ENCODE assay signal across 17 mouse cellular contexts in the genomic region with DNA sequence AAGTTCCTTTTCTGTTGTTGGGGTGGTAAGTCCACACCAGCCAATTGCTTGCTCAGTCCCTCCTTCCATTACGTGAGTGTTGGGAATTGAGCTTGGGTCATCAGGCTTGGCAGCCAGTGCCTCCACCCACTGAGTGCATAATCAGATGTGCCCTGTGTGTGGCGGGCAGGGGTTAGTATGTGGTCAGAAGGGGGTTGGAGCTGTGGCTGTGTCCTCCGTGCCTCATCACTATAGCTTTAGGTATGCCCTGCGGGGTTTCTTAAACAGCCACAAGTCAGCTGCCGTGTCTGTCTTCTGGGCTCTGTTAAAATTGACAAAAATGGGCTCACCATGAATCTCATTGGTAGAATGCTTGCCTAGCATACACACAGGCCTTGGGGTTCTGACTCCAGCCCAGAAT. TPM values are rescaled to one million over a fixed set of nuclear protein-coding genes. Genes with fewer than 3 reads are reported as not detected.
DNase-seq lines count a peak whose midpoint lies in the region; ATAC-seq and TF ChIP-seq lines count a peak whose summit lies in the region.
"Had no signal": no experiment of that assay in that cellular context is flagged by ENCODE, and none has a peak within 500 bp of the region (broad histone marks: within the 10 kb centered on the region; RNA-seq: fewer than 3 reads in every experiment).

No protein-coding gene starts in this region.

- no peaks in the 10 kb centered on the region for H3K79me3 ChIP-seq in C2C12 (ENCODE audit: low read depth)

- peak overlapping the region; percentile 18 for H3K4me2 ChIP-seq in myocyte (ENCODE audit: low read depth)
- H3K4me2 ChIP-seq: embryonic facial prominence, embryonic 12.5 days; forebrain, embryonic 13.5 days; forebrain, embryonic 15.5 days had no signal

- no peak for TF ChIP-seq POLR2A in heart, adult 2 months (IDR thresholded peaks at IDR 0.05; ENCODE audit: insufficient read depth, low read depth, low read length)
- no peak for TF ChIP-seq POLR2A in myocyte (IDR thresholded peaks at IDR 0.05; ENCODE audit: insufficient read length, low read depth)

- peak; percentile 42; the same call in 1 of the 2 replicates for ATAC-seq in megakaryocyte progenitor cell, adult 5-6 weeks (replicated peaks; ENCODE audit: poor library complexity)
- ATAC-seq: forebrain, embryonic 13.5 days; forebrain, embryonic 15.5 days had no signal

- H3ac ChIP-seq in C2C12 (ENCODE audit: control insufficient read depth, insufficient read length, low read depth) (no peak overlapping the region), myocyte (ENCODE audit: control insufficient read depth, insufficient read length) (no peak overlapping the region)

- no peaks in the 10 kb centered on the region for H3K27me3 ChIP-seq in heart, adult 2 months (ENCODE audit: control insufficient read depth, insufficient read depth, low read length)
- H3K27me3 ChIP-seq in C2C12 (ENCODE audit: control insufficient read depth, insufficient read depth, insufficient read length) = no peaks in the 10 kb centered on the region
- H3K27me3 ChIP-seq in myocyte (ENCODE audit: control insufficient read depth, insufficient read depth, insufficient read length) = no peaks in the 10 kb centered on the region
- H3K27me3 ChIP-seq: embryonic facial prominence, embryonic 12.5 days; forebrain, embryonic 13.5 days; forebrain, embryonic 15.5 days had no signal

- WGBS in heart, adult 2 months = 92% methylated on average over 5 of the region's 5 CpGs

- no peak overlapping the region for H3K27ac ChIP-seq in heart, adult 2 months
- H3K27ac ChIP-seq: embryonic facial prominence, embryonic 10.5 days; embryonic facial prominence, embryonic 12.5 days; forebrain, embryonic 13.5 days; forebrain, embryonic 15.5 days had no signal

- TF ChIP-seq CTCF in heart, adult 2 months (IDR thresholded peaks at IDR 0.05) = no peak
- no peak for TF ChIP-seq CTCF in C2C12 (IDR thresholded peaks at IDR 0.05; ENCODE audit: control insufficient read depth, insufficient read depth, insufficient read length)

- intact Hi-C loops in heart, adult 2 months (cut with DNase I) = no loop called here

- no peak overlapping the region for H3K9ac ChIP-seq in heart, adult 2 months (ENCODE audit: low read depth, low read length)
- H3K9ac ChIP-seq: embryonic facial prominence, embryonic 12.5 days; forebrain, embryonic 13.5 days; forebrain, embryonic 15.5 days had no signal

- TF ChIP-seq EP300 in heart, adult 2 months (IDR thresholded peaks at IDR 0.05; ENCODE audit: insufficient read depth, low read depth, low read length) = no peak

- H3K36me3 ChIP-seq in heart, adult 2 months (ENCODE audit: control insufficient read depth, insufficient read depth, low read length) = no peaks in the 10 kb centered on the region
- no peaks in the 10 kb centered on the region for H3K36me3 ChIP-seq in C2C12 (ENCODE audit: control insufficient read depth, insufficient read depth)
- H3K36me3 ChIP-seq in myocyte (ENCODE audit: control insufficient read depth, insufficient read depth) = no peaks in the 10 kb centered on the region
- H3K36me3 ChIP-seq: forebrain, embryonic 15.5 days had no signal

- peak; percentile 87 for DNase-seq in heart, adult 11 months
- no peak for DNase-seq in heart, adult 2 months
- no peak for DNase-seq in layer of hippocampus, adult 8-10 months (ENCODE audit: low spot score in 2 of 2)
- DNase-seq in liver = no peak
- DNase-seq: B cell, adult 2 months; cerebellum, adult 11-12 months; cerebellum, adult 2 months; cerebellum, adult 9-10 months; cerebellum, postnatal 25 days had no signal

- no peak overlapping the region for H3K4me3 ChIP-seq in heart, adult 2 months
- H3K4me3 ChIP-seq in C2C12 (ENCODE audit: insufficient read depth, poor library complexity, severe bottlenecking) (no peak overlapping the region), myocyte (no peak overlapping the region)
- H3K4me3 ChIP-seq: embryonic facial prominence, embryonic 10.5 days; embryonic facial prominence, embryonic 12.5 days; forebrain, embryonic 13.5 days; forebrain, embryonic 15.5 days had no signal

- no peaks in the 10 kb centered on the region for H3K79me2 ChIP-seq in heart, adult 2 months (replicated peaks; ENCODE audit: control insufficient read depth, insufficient read depth, low read length)
- H3K79me2 ChIP-seq in C2C12 (ENCODE audit: control insufficient read depth, insufficient read depth) = no peaks in the 10 kb centered on the region
- H3K79me2 ChIP-seq in myocyte (ENCODE audit: control insufficient read depth, insufficient read depth) = no peaks in the 10 kb centered on the region

- no peaks in the 10 kb centered on the region for H3K4me1 ChIP-seq in heart, adult 2 months (ENCODE audit: control insufficient read depth, insufficient read depth, low read length)
- H3K4me1 ChIP-seq: embryonic facial prominence, embryonic 12.5 days had no signal

TF ChIP-seq in C2C12, 6 proteins besides CTCF, POLR2A, EP300 and RAD21:
- TF ChIP-seq CEBPB (IDR thresholded peaks at IDR 0.05; ENCODE audit: low read depth) (no peak), MAX (IDR thresholded peaks at IDR 0.05) (no peak), MYOD1 (IDR thresholded peaks at IDR 0.05; ENCODE audit: control insufficient read depth, insufficient read length, low read depth) (peak; percentile 66), MYOG (IDR thresholded peaks at IDR 0.05; ENCODE audit: control insufficient read depth, extremely low read depth, insufficient read length) (no peak)

TF ChIP-seq in myocyte, 11 proteins besides CTCF, POLR2A, EP300 and RAD21:
- TF ChIP-seq E2F4 (IDR thresholded peaks at IDR 0.05; ENCODE audit: insufficient read depth) (no peak), MYOG (IDR thresholded peaks at IDR 0.05; ENCODE audit: control insufficient read depth in 1 of 3, insufficient read depth in 1 of 3, insufficient read length in 2 of 3, low read depth in 2 of 3) (peak in 2 of 3 experiments; percentile 14 to 70), MYOD1 (IDR thresholded peaks at IDR 0.05; ENCODE audit: control insufficient read depth in 1 of 3, insufficient read length in 2 of 3, low read depth in 2 of 3) (peak in 2 of 3 experiments; percentile 45 to 70)
TF ChIP-seq in myocyte: peak in this region for 2.

RNA-seq across cellular contexts. Expression of gene Rassf10, which starts 46.9 kb away (rescaled TPM):
- 1 to 10 TPM in 1 of 2 experiments, under 1 TPM in 1; 0.96 to 1.3 TPM for total RNA-seq in heart, adult 2 months (2021)
- polyA plus RNA-seq in heart, adult 2 months (2012; rRNA removed) = 0.74 and 1.00 TPM in 2 replicates
- polyA plus RNA-seq in C2C12 (2012; fragmentation: generic; extraction: Trizol) (not detected), myocyte (2012; fragmentation: generic; extraction: Trizol) (not detected)
- total RNA-seq in megakaryocyte progenitor cell, adult 5-6 weeks (2015) = 0.07 and 0.10 TPM in 2 replicates
- total RNA-seq in megakaryocyte progenitor cell, adult 5-6 weeks (2017) = 0.08 and 0.10 TPM in 2 replicates
- total RNA-seq in layer of hippocampus, adult 8-10 months (2022) = under 1 TPM; 0.47 to 0.86 (median 0.71) TPM
- total RNA-seq: MEL had no signal
